Mouse (Mus musculus) hindbrain, embryonic 15.5 days (tissue): ENCODE data around the gene Runx1. TPM values are rescaled to one million over a fixed set of nuclear protein-coding genes. Genes with fewer than 3 reads are reported as not detected.

ENCODE experiments used
- ATAC-seq: fragments of 200-750 bp; cut with Nextera tagmentation; 2 replicates; pipeline ENCODE4 v1.8.0; 2017; ENCODE audit warnings: low read depth, moderate number of reproducible peaks, moderate TSS enrichment; ENCODE audit not compliant: low FRiP score
- H3K27ac ChIP-seq: fragments of 300-500 bp; sonication (generic); replicated peaks from 2 replicates; pipeline ENCODE4 v1.5.1; 2015; ENCODE audit warnings: mild to moderate bottlenecking, inconsistent platforms
- H3K27me3 ChIP-seq: fragments of 300-500 bp; sonication (generic); 2 replicates; pipeline ENCODE4 v1.6.1; 2015; ENCODE audit warnings: control low read depth, inconsistent platforms
- H3K36me3 ChIP-seq: fragments of 300-500 bp; sonication (generic); 2 replicates; pipeline ENCODE4 v1.6.1; 2015; ENCODE audit warnings: control low read depth, inconsistent platforms
- H3K4me1 ChIP-seq: fragments of 300-500 bp; sonication (generic); replicated peaks from 2 replicates; pipeline ENCODE4 v1.6.1; 2015; ENCODE audit warnings: control low read depth, inconsistent platforms
- H3K4me2 ChIP-seq: fragments of 300-500 bp; sonication (generic); 2 replicates; pipeline ENCODE4 v1.6.1; 2015; ENCODE audit warnings: moderate library complexity, mild to moderate bottlenecking, inconsistent platforms
- H3K4me3 ChIP-seq: fragments of 300-500 bp; sonication (generic); 2 replicates; pipeline ENCODE4 v1.5.1; 2015; ENCODE audit warnings: mild to moderate bottlenecking, inconsistent platforms
- H3K9ac ChIP-seq: fragments of 300-500 bp; sonication (generic); 2 replicates; pipeline ENCODE4 v1.6.1; 2015; ENCODE audit warnings: inconsistent platforms
- H3K9me3 ChIP-seq: fragments of 300-500 bp; sonication (generic); 2 replicates; pipeline ENCODE4 v1.6.1; 2016; ENCODE audit warnings: control low read depth, inconsistent platforms
- WGBS: fragments of 180-500 bp; shearing (Covaris S2); methylation state at CpG from one replicate; pipeline ENCODE4 v1.1.7; 2015; 5-methylcytosine and 5-hydroxymethylcytosine counted together
- polyA plus RNA-seq: library from polyadenylated mRNA; unstranded; fragments of >200 nt; fragmentation: Nextera tagmentation; extraction: Ambion mirVana; gene quantifications from 2 replicates; pipeline ENCODE4 v1.2.1, GENCODE M21; 2015

The Runx1 gene
- polyA plus RNA-seq, 1 experiment from 2014 or later = 1.1 TPM

DNA sequence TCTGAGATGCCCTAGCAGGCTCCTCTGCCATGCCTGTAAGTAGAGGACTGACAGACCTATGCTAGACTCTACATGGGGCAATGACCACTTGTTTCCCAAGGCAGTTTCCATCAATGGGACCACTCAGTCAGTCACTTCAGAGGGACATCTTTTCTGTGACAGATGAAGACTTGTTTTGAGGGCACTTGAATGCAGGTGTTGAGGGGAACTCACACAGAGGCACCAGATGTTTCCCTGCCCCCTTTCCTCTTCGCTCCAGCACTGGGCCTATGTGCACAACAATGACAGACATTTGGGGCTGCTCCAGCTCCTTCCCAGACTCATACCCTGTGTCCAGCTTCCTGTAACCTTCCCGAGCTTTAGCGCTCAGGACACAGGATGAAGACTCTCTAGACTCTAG, 65.9 kb downstream of the Runx1 start:
- no peak overlapping the region for H3K4me2 ChIP-seq
- H3K9ac ChIP-seq = no peak overlapping the region
- H3K27me3 ChIP-seq = no peaks in the 10 kb centered on the region
- no peak for ATAC-seq
- H3K27ac ChIP-seq = no peak overlapping the region
- WGBS = 85% methylated on average over 3 of the region's 3 CpGs
- no peak overlapping the region for H3K4me3 ChIP-seq
- no peaks in the 10 kb centered on the region for H3K9me3 ChIP-seq
- H3K4me1 ChIP-seq = 0 out of 2 replicates have a peak, but pooled peaks cover 4% of the 10 kb centered on the region
- no peaks in the 10 kb centered on the region for H3K36me3 ChIP-seq

DNA sequence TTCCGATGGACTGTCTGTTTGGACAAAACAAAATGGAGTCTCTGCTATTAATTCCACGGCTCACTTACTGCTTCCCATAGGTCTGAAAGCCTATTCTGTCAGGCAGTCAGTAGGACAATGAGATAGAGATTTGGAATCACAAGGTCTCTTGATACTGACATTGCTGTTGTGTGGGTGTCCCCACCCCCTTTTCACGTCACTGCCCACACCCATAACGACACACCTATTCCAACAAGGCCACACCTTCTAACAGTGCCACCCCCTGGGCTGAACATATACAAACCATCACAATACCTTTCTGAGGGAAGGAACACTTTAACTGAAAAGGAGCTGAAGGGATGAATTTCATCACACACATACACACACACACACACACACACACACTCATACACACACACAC, 68.4 kb downstream of the Runx1 start:
- H3K27me3 ChIP-seq = no peaks in the 10 kb centered on the region
- H3K9ac ChIP-seq = no peak overlapping the region
- H3K36me3 ChIP-seq = no peaks in the 10 kb centered on the region
- WGBS = 80% methylated on average over 4 of the region's 4 CpGs
- no peak overlapping the region for H3K4me2 ChIP-seq
- no peak overlapping the region for H3K4me3 ChIP-seq
- no peak for ATAC-seq
- no peaks in the 10 kb centered on the region for H3K9me3 ChIP-seq
- 0 out of 2 replicates have a peak, but pooled peaks cover 4% of the 10 kb centered on the region for H3K4me1 ChIP-seq
- H3K27ac ChIP-seq = no peak overlapping the region

DNA sequence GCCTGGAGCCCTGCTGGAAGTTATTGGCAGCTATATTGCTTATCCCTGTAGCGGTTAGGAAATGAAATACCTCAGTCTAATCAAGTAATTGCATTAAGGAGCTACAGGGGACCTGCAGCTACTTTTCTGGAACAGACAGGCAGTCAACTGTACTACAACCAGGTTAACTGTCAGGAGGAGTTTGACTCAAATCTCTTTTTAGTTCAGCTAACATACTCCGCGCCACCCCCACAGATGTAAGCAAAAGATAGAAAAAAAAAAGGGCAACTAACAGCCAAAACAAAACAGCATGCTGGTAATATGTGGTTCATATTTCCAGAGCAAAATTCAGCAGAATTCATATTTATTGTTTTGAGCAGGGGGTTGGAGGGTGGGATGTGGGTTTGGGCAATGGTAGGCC, 72.0 kb downstream of the Runx1 start:
- ATAC-seq = no peak
- no peaks in the 10 kb centered on the region for H3K36me3 ChIP-seq

DNA sequence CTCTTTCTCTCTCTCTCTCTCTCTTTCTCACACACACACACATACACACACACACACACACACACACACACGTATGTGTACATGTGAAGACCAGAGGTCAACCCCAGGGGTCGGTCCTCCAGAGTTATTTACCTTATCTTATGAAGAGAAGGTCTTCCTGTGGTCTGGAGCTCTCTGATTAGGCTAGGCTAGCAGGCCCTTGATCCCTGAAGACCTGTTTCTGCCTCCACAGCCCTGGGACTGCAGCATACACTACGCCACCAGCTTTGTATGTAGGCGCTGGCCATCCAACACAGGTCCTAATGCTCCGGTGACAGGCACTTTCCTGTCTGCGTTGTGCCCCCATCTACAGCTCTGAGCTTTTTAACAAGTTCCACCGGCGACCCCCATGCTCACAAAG, 72.8 kb downstream of the Runx1 start:
- 92% methylated on average over 8 of the region's 8 CpGs for WGBS
- Histone ChIP-seq H3K27ac (no peak overlapping the region), H3K4me2 (no peak overlapping the region), H3K36me3 (no peaks in the 10 kb centered on the region), H3K9me3 (no peaks in the 10 kb centered on the region), H3K27me3 (no peaks in the 10 kb centered on the region), H3K4me1 (no peaks in the 10 kb centered on the region), H3K9ac (no peak overlapping the region), H3K4me3 (no peak overlapping the region)
- no peak for ATAC-seq

More for the DNA sequence above, 72.0 kb downstream of the Runx1 start:
- WGBS = 88% methylated on average over 3 of the region's 3 CpGs
- Histone ChIP-seq H3K27me3 (no peaks in the 10 kb centered on the region), H3K9me3 (no peaks in the 10 kb centered on the region), H3K4me1 (no peaks in the 10 kb centered on the region), H3K4me3 (no peak overlapping the region), H3K9ac (no peak overlapping the region), H3K4me2 (no peak overlapping the region), H3K27ac (no peak overlapping the region)

DNA sequence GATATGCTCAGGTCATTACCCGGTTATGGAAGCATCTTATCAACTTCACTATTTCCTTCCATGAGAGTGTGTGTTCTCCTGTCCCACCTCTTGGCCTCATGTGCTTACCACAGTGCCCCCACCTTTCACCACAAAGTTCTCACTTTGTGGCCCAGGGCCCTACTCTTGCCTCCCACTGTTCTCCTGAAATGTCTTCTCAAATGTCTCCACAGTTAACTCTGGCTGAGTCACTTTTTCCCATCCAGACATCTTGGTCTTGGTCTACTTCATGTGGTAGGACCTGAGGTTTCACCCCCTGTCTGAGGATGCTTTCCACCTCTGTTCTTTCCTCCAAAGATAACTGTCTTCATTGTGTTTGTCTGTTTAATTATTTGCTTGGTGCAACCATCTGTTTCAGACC, 77.7 kb downstream of the Runx1 start:
- WGBS = 94% methylated on average over 1 of the region's 1 CpGs
- H3K4me2 ChIP-seq = no peak overlapping the region
- no peak for ATAC-seq

DNA sequence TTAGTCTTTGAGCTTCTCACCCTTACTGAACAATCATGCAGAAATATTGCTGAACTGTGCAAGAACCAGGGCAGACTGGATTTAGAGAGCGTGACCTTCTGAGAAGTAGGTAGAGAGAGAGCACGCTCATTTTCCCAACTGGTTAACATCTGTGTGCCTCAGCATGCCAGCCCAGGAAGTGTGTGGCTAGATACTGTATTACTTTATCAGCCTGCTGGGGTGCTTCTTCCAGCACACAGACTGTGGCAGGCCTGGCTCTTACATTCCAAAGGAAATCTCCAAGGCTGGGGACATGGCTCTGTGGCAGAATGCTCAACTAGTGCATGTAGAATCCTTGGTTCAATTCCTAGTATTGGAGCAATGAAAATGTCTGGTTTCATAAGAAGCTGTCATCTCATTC, 78.9 kb downstream of the Runx1 start:
- no peaks in the 10 kb centered on the region for H3K9me3 ChIP-seq
- no peaks in the 10 kb centered on the region for H3K27me3 ChIP-seq
- no peak overlapping the region for H3K27ac ChIP-seq
- WGBS = 93% methylated on average over 2 of the region's 2 CpGs
- H3K9ac ChIP-seq = no peak overlapping the region
- no peaks in the 10 kb centered on the region for H3K36me3 ChIP-seq
- H3K4me2 ChIP-seq = no peak overlapping the region
- no peak for ATAC-seq
- no peaks in the 10 kb centered on the region for H3K4me1 ChIP-seq
- no peak overlapping the region for H3K4me3 ChIP-seq

More for the DNA sequence above, 77.7 kb downstream of the Runx1 start:
- H3K9me3 ChIP-seq = no peaks in the 10 kb centered on the region
- H3K27ac ChIP-seq = no peak overlapping the region
- no peak overlapping the region for H3K4me3 ChIP-seq
- H3K36me3 ChIP-seq = no peaks in the 10 kb centered on the region
- no peaks in the 10 kb centered on the region for H3K27me3 ChIP-seq
- H3K4me1 ChIP-seq = no peaks in the 10 kb centered on the region
- no peak overlapping the region for H3K9ac ChIP-seq

DNA sequence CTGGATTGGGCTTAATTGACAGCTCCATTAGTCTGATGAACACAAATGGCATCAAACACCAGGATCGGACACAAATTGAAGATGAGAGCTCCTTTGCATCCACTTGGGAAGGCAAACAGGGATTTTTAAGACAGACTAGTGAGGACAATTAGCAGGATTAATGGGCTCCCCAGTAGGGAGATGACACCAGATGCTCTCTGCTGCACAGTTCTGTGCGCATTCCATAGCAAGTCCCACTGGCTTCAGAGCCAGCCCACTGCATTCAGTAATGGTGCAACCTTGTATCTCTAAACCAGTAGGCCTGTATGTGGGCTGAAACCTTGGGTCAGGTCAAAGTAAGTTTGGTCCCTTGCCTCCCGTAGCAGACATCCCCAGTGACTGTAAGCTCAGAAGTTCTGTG, 80.7 kb downstream of the Runx1 start:
- H3K4me3 ChIP-seq = no peak overlapping the region
- no peaks in the 10 kb centered on the region for H3K27me3 ChIP-seq
- H3K9me3 ChIP-seq = no peaks in the 10 kb centered on the region
- H3K27ac ChIP-seq = no peak overlapping the region
- no peak for ATAC-seq
- no peak overlapping the region for H3K9ac ChIP-seq
- H3K4me2 ChIP-seq = no peak overlapping the region
- peaks cover 5% of the 10 kb centered on the region; the same call in 1 of the 2 replicates for H3K4me1 ChIP-seq
- no peaks in the 10 kb centered on the region for H3K36me3 ChIP-seq
- 66% methylated on average over 3 of the region's 3 CpGs for WGBS

DNA sequence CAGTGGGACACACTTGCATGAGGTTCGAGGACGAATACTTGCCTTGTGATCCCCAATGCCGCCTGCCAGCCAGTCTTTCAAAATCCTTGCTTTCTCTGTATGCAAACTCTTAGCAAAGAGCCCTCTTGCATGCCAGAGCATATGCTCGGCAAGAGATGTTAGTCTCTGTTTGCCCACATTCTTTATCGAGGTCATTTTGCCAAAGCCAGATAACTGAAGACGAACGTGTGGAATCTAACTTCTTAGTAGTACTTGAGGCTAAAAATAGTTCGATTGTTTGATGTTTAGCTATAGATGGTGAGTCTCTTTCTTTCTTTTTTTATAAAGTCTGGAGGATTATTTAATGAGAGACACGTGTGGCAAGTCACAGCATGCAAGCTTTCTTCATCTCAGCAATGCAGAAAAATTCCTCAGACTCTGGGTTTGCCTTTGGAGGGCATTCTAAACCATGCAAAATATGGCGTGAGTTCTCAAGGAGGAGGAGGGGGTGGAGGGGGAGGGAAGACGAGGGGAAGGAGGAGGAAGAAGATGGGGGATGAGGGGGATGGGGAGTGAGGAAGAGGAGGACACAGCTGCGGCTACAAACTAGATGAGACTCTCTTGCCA, 81.7 kb downstream of the Runx1 start:
- peaks cover 5% of the 10 kb centered on the region; the same call in 1 of the 2 replicates for H3K4me1 ChIP-seq
- no peak overlapping the region for H3K27ac ChIP-seq
- no peak overlapping the region for H3K9ac ChIP-seq
- no peaks in the 10 kb centered on the region for H3K9me3 ChIP-seq
- no peaks in the 10 kb centered on the region for H3K36me3 ChIP-seq
- no peaks in the 10 kb centered on the region for H3K27me3 ChIP-seq
- ATAC-seq = no peak
- 75% methylated on average over 12 of the region's 12 CpGs for WGBS
- H3K4me2 ChIP-seq = no peak overlapping the region
- H3K4me3 ChIP-seq = no peak overlapping the region

DNA sequence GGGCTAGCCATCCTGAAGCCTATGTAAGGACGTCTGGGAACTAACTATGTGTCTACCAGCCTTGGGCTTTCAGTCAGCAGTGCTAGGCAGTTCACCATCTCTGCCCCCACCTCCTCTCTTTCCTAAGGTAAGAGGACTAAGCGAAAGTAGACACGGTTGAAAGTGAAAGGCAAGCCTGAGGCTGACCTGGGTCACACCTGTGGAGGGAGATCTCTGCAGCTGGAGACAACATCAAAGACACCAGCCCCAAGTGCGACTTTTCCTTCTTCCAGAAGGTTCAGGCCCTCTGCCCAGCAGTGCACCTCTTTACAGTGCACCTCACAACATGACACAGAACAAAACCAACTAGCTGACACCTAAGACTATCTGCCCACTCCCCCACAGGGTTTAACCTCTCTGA, 82.2 kb downstream of the Runx1 start:
- Histone ChIP-seq H3K4me2 (no peak overlapping the region), H3K27ac (no peak overlapping the region), H3K9ac (no peak overlapping the region), H3K4me3 (no peak overlapping the region), H3K27me3 (no peaks in the 10 kb centered on the region), H3K9me3 (no peaks in the 10 kb centered on the region), H3K4me1 (peaks cover 5% of the 10 kb centered on the region; the same call in 1 of the 2 replicates), H3K36me3 (no peaks in the 10 kb centered on the region)
- no peak for ATAC-seq
- 86% methylated on average over 4 of the region's 4 CpGs for WGBS

DNA sequence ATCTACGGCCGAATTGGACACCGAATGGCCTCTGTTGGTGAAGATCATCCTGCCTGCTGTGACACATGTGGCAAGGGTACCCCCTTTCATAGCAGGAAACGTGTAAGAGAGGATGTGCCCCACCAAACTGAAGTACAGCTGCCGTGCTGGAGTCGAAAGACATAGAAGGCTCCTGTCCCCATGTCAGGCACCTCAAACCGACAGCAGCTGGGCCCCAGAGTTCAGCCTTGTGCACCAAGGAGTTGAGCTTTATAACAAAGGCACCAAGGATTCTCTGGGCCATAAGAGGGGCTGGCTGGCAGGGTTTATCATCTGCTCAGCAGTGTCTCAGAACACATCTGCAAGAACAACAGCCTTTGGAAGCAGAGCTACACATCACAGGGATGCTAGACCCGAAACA, 84.6 kb downstream of the Runx1 start:
- H3K4me2 ChIP-seq = no peak overlapping the region
- H3K4me1 ChIP-seq = peaks cover 5% of the 10 kb centered on the region; the same call in 1 of the 2 replicates
- H3K27me3 ChIP-seq = no peaks in the 10 kb centered on the region
- no peak overlapping the region for H3K27ac ChIP-seq
- H3K4me3 ChIP-seq = no peak overlapping the region
- ATAC-seq = no peak
- WGBS = 86% methylated on average over 8 of the region's 8 CpGs
- no peaks in the 10 kb centered on the region for H3K36me3 ChIP-seq
- H3K9ac ChIP-seq = no peak overlapping the region
- no peaks in the 10 kb centered on the region for H3K9me3 ChIP-seq

DNA sequence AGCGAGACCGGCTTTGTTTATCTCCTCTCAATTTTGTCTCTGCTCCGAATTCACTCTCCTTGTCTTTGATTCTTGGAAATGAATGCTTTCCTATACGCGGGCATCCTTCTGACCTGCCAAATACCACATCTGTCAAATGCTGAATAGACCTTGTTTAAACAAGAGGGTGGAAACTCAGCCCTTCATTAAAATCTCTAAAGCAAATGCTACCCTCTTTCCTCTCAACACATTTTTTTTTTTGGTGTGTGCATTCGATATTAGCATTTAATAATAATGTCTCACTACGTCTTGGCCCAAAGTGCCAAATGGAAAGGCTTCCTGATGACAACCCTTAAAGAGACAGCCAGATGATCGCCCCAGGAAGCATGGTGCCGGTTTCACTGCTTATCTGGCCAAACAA, 85.4 kb downstream of the Runx1 start:
- ATAC-seq = no peak
- Histone ChIP-seq H3K4me2 (no peak overlapping the region), H3K4me1 (peaks cover 5% of the 10 kb centered on the region; the same call in 1 of the 2 replicates), H3K4me3 (no peak overlapping the region), H3K27ac (no peak overlapping the region), H3K9ac (no peak overlapping the region), H3K27me3 (no peaks in the 10 kb centered on the region), H3K36me3 (no peaks in the 10 kb centered on the region), H3K9me3 (no peaks in the 10 kb centered on the region)
- 38% methylated on average over 9 of the region's 9 CpGs for WGBS

DNA sequence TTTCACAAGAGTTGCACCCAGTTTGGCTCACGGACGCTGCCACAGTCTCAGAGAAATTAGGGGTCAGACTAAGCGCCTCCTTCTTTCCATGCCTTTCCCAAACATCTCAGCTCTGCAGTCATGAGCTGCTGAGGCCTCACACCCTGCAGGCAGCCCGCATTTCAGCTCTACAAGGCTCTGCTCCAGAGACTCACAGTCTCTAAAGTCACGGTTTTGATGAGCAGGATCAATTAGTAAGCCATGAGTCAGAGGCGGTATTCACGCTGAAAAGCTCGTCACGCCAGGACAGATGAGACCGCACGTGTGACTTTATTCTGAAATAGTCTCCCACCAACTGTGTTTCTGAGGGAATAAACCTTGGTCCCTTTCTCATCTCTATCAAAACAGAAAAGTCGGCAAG, 86.0 kb downstream of the Runx1 start:
- H3K4me1 ChIP-seq = peaks cover 5% of the 10 kb centered on the region; the same call in 1 of the 2 replicates
- no peak for ATAC-seq
- WGBS = 32% methylated on average over 12 of the region's 12 CpGs
- H3K27ac ChIP-seq = no peak overlapping the region
- H3K9ac ChIP-seq = no peak overlapping the region
- H3K27me3 ChIP-seq = no peaks in the 10 kb centered on the region
- H3K4me2 ChIP-seq = no peak overlapping the region
- H3K4me3 ChIP-seq = no peak overlapping the region
- no peaks in the 10 kb centered on the region for H3K9me3 ChIP-seq
- no peaks in the 10 kb centered on the region for H3K36me3 ChIP-seq
